Mouse (Mus musculus): ENCODE measurements at regions not wholly inside any gene's neighbourhood (a gene's known extent, or its start where the extent isn't known, plus 50 kb on each side); places are given as distances from the start of the nearest gene placed in this dataset.

- TF ChIP-seq CTCF (IDR thresholded peaks at IDR 0.05; ENCODE audit: insufficient read depth, low read depth, low read length) (no peak), POLR2A (IDR thresholded peaks at IDR 0.05; ENCODE audit: insufficient read depth, low read depth, low read length) (no peak)
Measured at GRCm38 (mm10) chr4:81953023-81953422, 510.4 kb upstream of the Mpdz start.

All from olfactory bulb, adult 2 months (tissue).